Mouse (Mus musculus) bone marrow macrophage, adult 2 months (primary cell): ENCODE data around the gene Cd3eap. TPM values are rescaled to one million over a fixed set of nuclear protein-coding genes. Genes with fewer than 3 reads are reported as not detected.
A peak's percentile ranks its signal among the peaks of the same experiment; 100 is the strongest.

Experiments
- H3K27ac ChIP-seq: 2 replicates; pipeline ENCODE4 v1.5.1; 2012; ENCODE audit warnings: low read depth, low read length; ENCODE audit not compliant: insufficient read depth
- H3K4me1 ChIP-seq: 2 replicates; pipeline ENCODE4 v1.6.1; 2012; ENCODE audit warnings: low read length; ENCODE audit not compliant: control insufficient read depth, insufficient read depth
- H3K4me3 ChIP-seq: 2 replicates; pipeline ENCODE4 v1.5.1; 2012; ENCODE audit warnings: mild to moderate bottlenecking, low read length, moderate library complexity; ENCODE audit not compliant: insufficient read depth
- CTCF ChIP-seq: IDR thresholded peaks from 2 replicates; pipeline ENCODE4 v1.5.1; 2012; ENCODE audit warnings: low read depth, mild to moderate bottlenecking, low read length, moderate library complexity
- POLR2A ChIP-seq: IDR thresholded peaks from 2 replicates; pipeline ENCODE4 v1.6.1; 2012; ENCODE audit warnings: mild to moderate bottlenecking, low read depth, low read length, borderline replicate concordance
- polyA plus RNA-seq: library from polyadenylated mRNA; stranded (reverse); fragments of >200 nt; gene quantifications from 2 replicates; pipeline ENCODE4 v1.2.4, GENCODE M21; 2012; ENCODE audit not compliant: missing spikeins, insufficient read depth, insufficient read length

Gene Cd3eap
- polyA plus RNA-seq, 1 experiment, result 7.8 TPM

- TF ChIP-seq POLR2A (no peak), CTCF (no peak)
- peaks cover 36% of the 10 kb centered on the region for H3K4me1 ChIP-seq
- H3K4me3 ChIP-seq, result no peak overlapping the region
- H3K27ac ChIP-seq, result no peak overlapping the region
Measured at GRCm38 (mm10) chr7:19322489-19322888, 36.8 kb downstream of the Cd3eap start.

DNA sequence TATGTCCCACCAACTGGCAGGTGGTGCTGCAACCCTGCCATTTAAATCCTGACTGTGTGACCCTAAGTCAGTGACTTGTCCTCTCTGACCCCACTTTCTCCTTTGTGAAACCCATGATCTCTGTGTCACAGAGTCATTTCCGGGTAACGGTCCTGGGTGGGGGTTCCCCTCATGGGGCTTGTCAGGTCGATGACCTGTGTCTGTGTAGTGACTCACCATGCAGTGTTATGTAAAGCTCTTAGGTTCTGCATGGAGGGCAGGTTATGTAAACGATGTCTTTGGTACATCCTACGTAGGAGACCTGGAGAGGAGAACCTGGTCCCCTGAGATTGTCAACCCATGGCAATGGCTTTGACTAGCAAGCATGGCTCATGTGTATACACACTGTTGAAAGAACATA lies 37.8 kb downstream of the Cd3eap start:
- no peak overlapping the region for H3K4me3 ChIP-seq
- TF ChIP-seq POLR2A, result no peak
- no peak for TF ChIP-seq CTCF
- H3K4me1 ChIP-seq, result peaks cover 43% of the 10 kb centered on the region
- no peak overlapping the region for H3K27ac ChIP-seq

- Histone ChIP-seq H3K4me3 (no peak overlapping the region), H3K27ac (no peak overlapping the region), H3K4me1 (peaks cover 46% of the 10 kb centered on the region)
- TF ChIP-seq CTCF, result no peak
Measured at GRCm38 (mm10) chr7:19320637-19321036, 38.6 kb downstream of the Cd3eap start.

DNA sequence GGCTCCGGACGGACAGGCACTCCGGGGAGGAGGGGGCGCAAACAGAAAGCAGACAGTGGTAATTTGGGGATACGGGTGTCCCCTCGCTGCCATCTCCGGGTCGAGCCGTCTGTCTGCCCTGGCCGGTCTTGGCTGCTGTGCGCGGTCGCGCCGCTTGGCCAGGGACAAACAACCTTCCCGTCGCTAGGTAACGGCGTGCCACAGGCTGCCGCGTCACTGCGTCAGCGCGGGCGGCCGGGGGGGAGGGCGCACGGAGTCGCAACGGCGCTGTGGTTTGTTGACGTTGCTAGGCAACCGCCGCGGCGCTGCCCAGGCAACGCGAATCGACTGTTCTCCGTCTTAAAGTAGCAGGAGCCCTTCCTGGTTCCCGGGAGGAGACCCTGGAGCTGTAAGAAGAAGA lies 39.4 kb downstream of the Cd3eap start:
- H3K27ac ChIP-seq, result no peak overlapping the region
- peak overlapping the region; percentile 50 for H3K4me3 ChIP-seq
- TF ChIP-seq CTCF, result no peak
- no peak for TF ChIP-seq POLR2A
- H3K4me1 ChIP-seq, result peaks cover 49% of the 10 kb centered on the region

- peaks cover 49% of the 10 kb centered on the region for H3K4me1 ChIP-seq
- TF ChIP-seq POLR2A, result no peak
- TF ChIP-seq CTCF, result no peak
- H3K4me3 ChIP-seq, result peak overlapping the region; percentile 50
- no peak overlapping the region for H3K27ac ChIP-seq
Measured at GRCm38 (mm10) chr7:19319458-19319857, 39.8 kb downstream of the Cd3eap start.

DNA sequence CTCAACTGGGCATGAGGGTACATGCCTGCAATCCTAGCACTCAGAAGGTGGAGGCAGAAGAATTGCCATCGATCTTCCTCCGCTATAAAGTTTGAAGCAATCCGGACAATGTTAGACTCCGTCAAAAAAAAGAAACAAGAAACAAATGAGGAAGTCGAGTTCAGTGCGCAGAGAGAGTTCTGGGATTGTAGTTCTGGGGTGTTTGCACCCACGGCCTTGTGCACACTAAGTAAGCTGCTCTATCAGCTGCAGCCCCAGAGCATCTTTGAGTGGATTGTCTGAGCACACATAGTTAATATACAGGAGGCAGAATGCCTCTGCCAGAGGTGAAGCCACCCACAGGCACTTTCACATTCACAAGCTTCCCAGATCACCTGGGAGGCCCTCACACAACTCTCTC lies 40.6 kb downstream of the Cd3eap start:
- Histone ChIP-seq H3K4me1 (peaks cover 49% of the 10 kb centered on the region), H3K4me3 (peak overlapping the region; percentile 34; the same call in 1 of the 2 replicates), H3K27ac (peak overlapping the region; percentile 71)
- no peak for TF ChIP-seq CTCF
- no peak for TF ChIP-seq POLR2A

DNA sequence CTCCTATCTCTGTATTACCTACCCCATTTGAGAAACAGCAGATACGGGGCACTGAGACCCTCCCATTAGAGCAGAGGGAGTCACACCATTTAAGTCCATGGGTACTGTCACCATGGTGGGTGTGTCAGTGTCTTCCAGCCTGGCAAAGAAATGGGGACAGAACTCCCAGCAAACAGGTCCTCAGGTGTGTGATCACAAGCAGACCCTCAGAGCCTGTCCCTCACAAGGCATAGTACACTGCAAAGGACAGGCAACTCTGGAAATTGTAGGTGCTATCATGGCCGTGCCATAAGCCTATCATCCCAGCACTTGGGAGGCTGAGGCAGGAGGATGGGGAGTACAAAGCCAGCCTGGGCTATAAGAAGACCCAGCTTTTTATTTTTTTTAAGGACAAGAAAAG lies 41.1 kb downstream of the Cd3eap start:
- peak overlapping the region; percentile 71 for H3K27ac ChIP-seq
- H3K4me3 ChIP-seq, result peak overlapping the region; percentile 34; the same call in 1 of the 2 replicates
- H3K4me1 ChIP-seq, result peaks cover 49% of the 10 kb centered on the region
- TF ChIP-seq POLR2A (no peak), CTCF (no peak)

- peaks cover 48% of the 10 kb centered on the region for H3K4me1 ChIP-seq
- H3K27ac ChIP-seq, result peak overlapping the region; percentile 72
- TF ChIP-seq POLR2A, result no peak
- TF ChIP-seq CTCF, result no peak
- peak overlapping the region; percentile 24 for H3K4me3 ChIP-seq
Measured at GRCm38 (mm10) chr7:19316451-19317161, 42.7 kb downstream of the Cd3eap start.

GRCm38 (mm10) chr7:19314033-19314432 lies 45.2 kb downstream of the Cd3eap start:
- TF ChIP-seq POLR2A, result no peak
- TF ChIP-seq CTCF, result no peak
- H3K4me1 ChIP-seq, result peaks cover 35% of the 10 kb centered on the region
- H3K4me3 ChIP-seq, result no peak overlapping the region
- H3K27ac ChIP-seq, result no peak overlapping the region

- TF ChIP-seq CTCF (no peak), POLR2A (no peak)
- H3K4me1 ChIP-seq, result peaks cover 18% of the 10 kb centered on the region
- no peak overlapping the region for H3K4me3 ChIP-seq
- no peak overlapping the region for H3K27ac ChIP-seq
Measured at GRCm38 (mm10) chr7:19311991-19312390, 47.3 kb downstream of the Cd3eap start.
